Mouse (Mus musculus) liver (tissue): ENCODE results near the gene Sec14l1.
A peak's percentile ranks its signal among the peaks of the same experiment; 100 is the strongest.

Experiments
- DNase-seq: peaks from one replicate; pipeline ENCODE4 v3.0.0-alpha.2; 2020; ENCODE audit warnings: mixed read lengths

Gene Sec14l1

DNA sequence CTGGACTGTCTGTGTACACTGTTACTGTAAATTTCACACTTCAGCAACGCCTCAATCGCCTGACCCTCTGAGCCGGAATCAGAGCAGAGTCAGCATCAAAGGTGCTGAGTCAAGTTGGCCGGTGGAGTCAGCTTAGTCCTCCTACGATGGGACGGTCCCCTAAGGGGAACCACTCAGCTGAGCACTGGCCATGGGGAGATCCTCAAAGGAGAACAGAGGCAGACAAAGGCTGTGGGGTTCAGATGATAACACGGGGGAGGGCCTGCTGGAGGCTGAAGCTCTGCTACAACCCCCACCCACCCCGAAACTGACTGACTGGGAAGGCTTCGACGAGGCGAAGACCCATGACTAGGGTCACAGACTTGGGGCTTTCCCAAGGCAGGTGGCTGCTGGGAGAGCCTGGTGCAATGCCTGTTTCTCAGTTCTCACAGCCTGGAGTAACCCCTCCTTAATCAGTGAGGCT lies 79.5 kb downstream of the Sec14l1 start:
- DNase-seq, result no peak

GRCm38 (mm10) chr11:117195616-117196015 lies 80.6 kb downstream of the Sec14l1 start:
- no peak for DNase-seq

GRCm38 (mm10) chr11:117196681-117197080 lies 81.7 kb downstream of the Sec14l1 start:
- DNase-seq, result no peak

GRCm38 (mm10) chr11:117198122-117198521 lies 83.2 kb downstream of the Sec14l1 start:
- DNase-seq, result no peak

DNA sequence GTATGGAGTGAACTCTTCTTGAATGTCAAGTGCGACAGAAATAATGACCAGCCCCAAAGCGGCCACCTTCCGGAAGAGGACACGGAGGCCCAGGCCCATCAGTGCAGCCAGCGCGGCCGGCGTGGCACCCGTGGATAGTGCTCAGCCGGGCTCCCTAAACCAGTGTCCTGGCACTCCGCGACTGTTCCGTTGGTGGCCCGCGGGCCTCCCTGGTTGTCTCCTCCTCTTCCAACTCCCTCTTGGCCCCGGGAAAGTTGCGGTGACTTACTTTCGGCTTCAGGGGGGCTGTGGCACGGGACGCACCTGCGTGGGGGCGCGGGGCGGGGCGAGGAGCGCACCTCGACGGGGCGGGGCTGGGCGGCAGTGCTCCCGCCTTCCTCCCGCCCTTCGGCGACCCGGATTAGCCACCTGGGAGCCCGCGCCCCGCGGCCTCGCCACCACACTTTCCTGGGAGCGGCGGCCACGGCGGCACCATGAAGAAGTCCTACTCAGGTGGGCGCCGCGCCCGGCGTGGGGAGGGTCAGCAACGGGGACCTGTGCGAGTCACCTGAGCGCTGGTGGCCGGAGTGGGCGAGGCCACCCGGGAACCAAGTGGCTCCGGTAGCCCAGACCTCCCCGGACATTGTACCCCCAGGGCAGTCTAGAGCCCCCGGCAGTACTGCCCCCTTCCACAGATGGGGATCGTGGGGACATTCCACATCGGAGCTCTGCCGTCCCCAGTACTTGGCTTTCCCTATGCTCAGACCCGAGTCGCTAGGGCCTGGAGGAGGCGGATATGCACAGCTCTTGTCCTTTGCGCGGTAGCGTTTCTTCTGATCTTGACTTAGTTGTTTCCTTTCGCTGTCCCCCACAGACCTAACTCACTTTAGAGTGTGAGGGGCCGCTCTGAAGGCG lies 84.6 kb downstream of the Sec14l1 start, which contains the start of gene Sept9:
TSS of gene Sept9 (plus strand) at position 380 of the 894 bp plus-strand sequence.
- peak; percentile 24 for DNase-seq

DNA sequence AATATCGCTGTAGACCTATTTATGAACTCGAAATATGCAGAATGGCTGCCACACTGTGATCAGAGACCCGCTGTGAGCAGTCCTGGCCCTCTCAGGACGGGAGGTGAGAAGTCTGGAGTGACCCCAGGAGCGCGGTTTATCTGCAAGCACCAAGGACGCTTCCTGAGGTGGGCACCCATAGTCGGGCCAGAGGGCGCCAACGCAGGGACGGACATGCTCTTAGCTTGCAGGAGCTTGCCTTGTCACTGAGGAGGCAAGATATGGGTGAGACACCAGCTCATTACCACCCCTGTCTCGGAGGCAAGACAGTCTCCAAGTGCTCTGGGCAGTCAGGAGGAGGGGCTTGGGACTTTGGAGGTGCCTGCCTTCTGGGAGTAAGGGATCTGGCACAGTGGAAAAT lies 86.9 kb downstream of the Sec14l1 start:
- DNase-seq, result no peak

- peak; percentile 60 for DNase-seq
These were observed 89.6 kb downstream of the Sec14l1 start for GRCm38 (mm10) chr11:117204606-117205005.

GRCm38 (mm10) chr11:117205042-117205441 lies 90.1 kb downstream of the Sec14l1 start:
- DNase-seq, result no peak

DNA sequence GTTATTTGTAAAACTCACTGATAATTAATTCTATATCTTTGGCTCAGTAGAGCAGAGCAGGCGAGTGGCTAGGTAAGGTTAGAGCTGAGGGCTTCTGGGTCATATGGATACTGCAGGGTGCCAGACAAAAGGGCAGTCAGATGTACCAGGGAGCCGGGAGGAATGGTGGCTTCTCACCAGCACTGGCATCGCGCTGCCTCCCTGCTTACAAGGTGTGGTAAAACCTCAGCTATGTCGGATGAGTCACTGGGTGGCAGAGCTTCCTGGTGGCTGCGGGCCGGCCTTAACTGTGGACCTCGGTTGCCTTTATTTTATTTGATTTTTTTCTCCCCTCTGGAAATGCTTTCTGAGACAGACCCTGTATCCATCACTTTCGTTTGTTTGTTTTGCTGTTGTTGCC lies 90.5 kb downstream of the Sec14l1 start:
- no peak for DNase-seq

- no peak for DNase-seq
These were observed 92.5 kb downstream of the Sec14l1 start for GRCm38 (mm10) chr11:117207436-117207835.

DNA sequence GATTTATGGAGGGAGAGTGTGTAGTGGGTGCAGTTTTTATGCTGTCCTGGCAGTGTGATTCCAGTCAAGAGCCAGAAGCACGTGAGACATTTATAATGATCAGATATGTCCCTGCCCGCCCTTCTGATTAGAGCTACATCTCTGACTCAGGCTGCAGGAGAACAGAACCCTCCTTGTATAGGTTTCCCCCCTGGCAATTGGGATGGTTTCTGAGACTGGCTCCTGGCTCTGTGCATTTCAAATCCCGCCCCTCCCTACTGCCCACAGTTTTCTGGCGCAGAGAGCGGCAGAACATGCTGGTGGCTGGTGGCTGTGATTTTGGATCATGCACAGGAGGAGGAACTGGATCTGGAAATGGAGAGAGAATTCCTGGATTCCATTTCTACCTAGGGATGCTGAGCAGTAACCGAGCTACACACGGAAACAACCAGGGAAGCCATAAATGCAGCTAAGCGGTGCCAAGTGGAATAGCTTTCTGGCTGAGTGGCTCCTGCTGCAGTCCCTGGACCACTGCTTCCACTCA lies 93.2 kb downstream of the Sec14l1 start:
- no peak for DNase-seq
